Mouse (Mus musculus) heart, postnatal 0 days (tissue): ENCODE measurements around the gene Hoxb6. TPM values are rescaled to one million over a fixed set of nuclear protein-coding genes. Genes with fewer than 3 reads are reported as not detected.

Experiments
- ATAC-seq: fragments of 200-750 bp; cut with Nextera tagmentation; 2 replicates; pipeline ENCODE4 v1.8.0; 2017; ENCODE audit warnings: low read depth, moderate number of reproducible peaks, moderate library complexity; ENCODE audit not compliant: insufficient read depth
- DNase-seq: peaks from one replicate; pipeline ENCODE4 v3.0.0-alpha.2; 2016; ENCODE audit warnings: low spot score
- H3K27ac ChIP-seq: fragments of 300-500 bp; sonication (generic); 2 replicates; pipeline ENCODE4 v1.5.1; 2014; ENCODE audit warnings: low read depth, mild to moderate bottlenecking
- H3K27me3 ChIP-seq: fragments of 300-500 bp; sonication (generic); 2 replicates; pipeline ENCODE4 v1.6.1; 2014; ENCODE audit warnings: low read length, mixed read lengths; ENCODE audit not compliant: control insufficient read depth, insufficient read depth
- H3K36me3 ChIP-seq: fragments of 300-500 bp; sonication (generic); replicated peaks from 2 replicates; pipeline ENCODE4 v1.6.1; 2014; ENCODE audit warnings: low read length, mixed read lengths; ENCODE audit not compliant: control insufficient read depth, insufficient read depth
- H3K4me1 ChIP-seq: fragments of 300-500 bp; sonication (generic); 2 replicates; pipeline ENCODE4 v1.6.1; 2014; ENCODE audit warnings: antibody characterized with exemption; ENCODE audit not compliant: control insufficient read depth, insufficient read depth
- H3K4me2 ChIP-seq: fragments of 300-500 bp; sonication (generic); 2 replicates; pipeline ENCODE4 v1.6.1; 2014; ENCODE audit warnings: low read depth, mild to moderate bottlenecking, low read length, moderate library complexity
- H3K4me3 ChIP-seq: fragments of 300-500 bp; sonication (generic); 2 replicates; pipeline ENCODE4 v1.5.1; 2014; ENCODE audit warnings: low read depth, low read length
- H3K9ac ChIP-seq: fragments of 300-500 bp; sonication (generic); replicated peaks from 2 replicates; pipeline ENCODE4 v1.6.1; 2014; ENCODE audit warnings: low read depth, low read length, mixed read lengths
- H3K9me3 ChIP-seq: fragments of 300-500 bp; sonication (generic); replicated peaks from 2 replicates; pipeline ENCODE4 v1.6.1; 2016; ENCODE audit warnings: low read length; ENCODE audit not compliant: control insufficient read depth
- CTCF ChIP-seq: IDR thresholded peaks from 2 replicates; pipeline ENCODE4 v1.5.1; 2016; ENCODE audit warnings: antibody characterized with exemption, control low read depth, low read depth
- EP300 ChIP-seq: IDR thresholded peaks from 2 replicates; pipeline ENCODE4 v1.6.1; 2016; ENCODE audit warnings: antibody characterized with exemption, low read depth
- WGBS: fragments of 180-500 bp; shearing (Covaris S2); extraction: QIAGEN DNeasy Blood & Tissue Kit; methylation state at CpG from one replicate; pipeline ENCODE4 v1.1.7; 2014; 5-methylcytosine and 5-hydroxymethylcytosine counted together
- polyA plus RNA-seq: library from polyadenylated mRNA; unstranded; fragments of >200 nt; fragmentation: Nextera tagmentation; extraction: Ambion mirVana; gene quantifications from 2 replicates; pipeline ENCODE4 v1.2.1, GENCODE M21; 2015
- total RNA-seq: library from RNA; depleted of rRNA; stranded (reverse); fragments of >200 nt; gene quantifications from 2 replicates; pipeline ENCODE4 v1.2.3, GENCODE M21; 2014; ENCODE audit warnings: low replicate concordance

The Hoxb6 gene
- total and polyA plus RNA-seq, 2 experiments from 2014 or later: not detected

GRCm38 (mm10) chr11:96285771-96286738 lies 6.2 kb upstream of the Hoxb6 start, which contains the start of gene Hoxb7:
Hoxb7 (plus strand) TSS chr11:96286623.
- TF ChIP-seq EP300 (no peak), CTCF (no peak)
- no peaks in the 10 kb centered on the region for H3K36me3 ChIP-seq
- H3K9ac ChIP-seq: no peak within 1 kb of the TSS
- no peak within 1 kb of the TSS for H3K27ac ChIP-seq
- peaks cover 100% of the 10 kb centered on the region for H3K27me3 ChIP-seq
- WGBS: 3% methylated on average over 43 of the region's 43 CpGs
- H3K4me1 ChIP-seq: no peaks in the 10 kb centered on the region
- ATAC-seq (no peak), DNase-seq (no peak)
- H3K9me3 ChIP-seq: no peaks in the 10 kb centered on the region
- peak within 1 kb of the TSS; percentile 35 for H3K4me3 ChIP-seq
- H3K4me2 ChIP-seq: peak within 1 kb of the TSS; percentile 44

- no peak overlapping the region for H3K27ac ChIP-seq
- H3K9me3 ChIP-seq: no peaks in the 10 kb centered on the region
- peaks cover 100% of the 10 kb centered on the region for H3K27me3 ChIP-seq
- no peak for DNase-seq
- no peak for ATAC-seq
- no peaks in the 10 kb centered on the region for H3K4me1 ChIP-seq
- under 1% methylated on average over 53 of the region's 55 CpGs for WGBS
- H3K9ac ChIP-seq: no peak overlapping the region
- peak overlapping the region; percentile 35 for H3K4me3 ChIP-seq
- no peak for TF ChIP-seq EP300
- no peak for TF ChIP-seq CTCF
- peak overlapping the region; percentile 44 for H3K4me2 ChIP-seq
- no peaks in the 10 kb centered on the region for H3K36me3 ChIP-seq
These were observed 5.4 kb upstream of the Hoxb6 start for GRCm38 (mm10) chr11:96286739-96287385.

- no peaks in the 10 kb centered on the region for H3K4me1 ChIP-seq
- no peaks in the 10 kb centered on the region for H3K9me3 ChIP-seq
- peak overlapping the region; percentile 35 for H3K4me3 ChIP-seq
- H3K9ac ChIP-seq: no peak overlapping the region
- H3K27ac ChIP-seq: no peak overlapping the region
- 1% methylated on average over 9 of the region's 9 CpGs for WGBS
- H3K4me2 ChIP-seq: peak overlapping the region; percentile 44; the same call in 1 of the 2 replicates
- no peaks in the 10 kb centered on the region for H3K36me3 ChIP-seq
- DNase-seq (no peak), ATAC-seq (no peak)
- no peak for TF ChIP-seq CTCF
- TF ChIP-seq EP300: no peak
- peaks cover 100% of the 10 kb centered on the region for H3K27me3 ChIP-seq
These were observed 4.9 kb upstream of the Hoxb6 start for GRCm38 (mm10) chr11:96287411-96287810.

- TF ChIP-seq CTCF (no peak), EP300 (no peak)
- 17% methylated on average over 1 of the region's 1 CpGs for WGBS
- H3K4me2 ChIP-seq: no peak overlapping the region
These were observed 3.6 kb upstream of the Hoxb6 start for GRCm38 (mm10) chr11:96288455-96289221.

GRCm38 (mm10) chr11:96289293-96289692 lies 3.0 kb upstream of the Hoxb6 start:
- no peak for ATAC-seq
- no peak overlapping the region for H3K4me2 ChIP-seq
- H3K4me3 ChIP-seq: no peak overlapping the region
- no peaks in the 10 kb centered on the region for H3K4me1 ChIP-seq
- H3K9me3 ChIP-seq: no peaks in the 10 kb centered on the region
- no peak for DNase-seq
- H3K9ac ChIP-seq: no peak overlapping the region
- no peaks in the 10 kb centered on the region for H3K36me3 ChIP-seq
- no peak for TF ChIP-seq EP300
- no peak for TF ChIP-seq CTCF
- WGBS: 11% methylated on average over 21 of the region's 21 CpGs
- H3K27ac ChIP-seq: no peak overlapping the region
- H3K27me3 ChIP-seq: peaks cover 100% of the 10 kb centered on the region

More at GRCm38 (mm10) chr11:96288455-96289221, 3.6 kb upstream of the Hoxb6 start:
- no peaks in the 10 kb centered on the region for H3K4me1 ChIP-seq
- no peaks in the 10 kb centered on the region for H3K9me3 ChIP-seq
- no peak overlapping the region for H3K27ac ChIP-seq
- DNase-seq (no peak), ATAC-seq (no peak)
- no peak overlapping the region for H3K4me3 ChIP-seq
- no peak overlapping the region for H3K9ac ChIP-seq
- peaks cover 100% of the 10 kb centered on the region for H3K27me3 ChIP-seq
- H3K36me3 ChIP-seq: no peaks in the 10 kb centered on the region
